Mouse (Mus musculus) kidney, embryonic 15.5 days (tissue): ENCODE measurements at regions not wholly inside any gene's neighbourhood (a gene's known extent, or its start where the extent isn't known, plus 50 kb on each side); places are given as distances from the start of the nearest gene placed in this dataset.

ENCODE experiments used
- ATAC-seq: fragments of 200-750 bp; cut with Nextera tagmentation; replicated peaks from 2 replicates; pipeline ENCODE4 v1.8.0; 2017; ENCODE audit warnings: moderate TSS enrichment; ENCODE audit not compliant: low FRiP score
- H3K27ac ChIP-seq: fragments of 300-500 bp; sonication (generic); 2 replicates; pipeline ENCODE4 v1.5.1; 2015; ENCODE audit warnings: mild to moderate bottlenecking, inconsistent platforms
- H3K27me3 ChIP-seq: fragments of 300-500 bp; sonication (generic); 2 replicates; pipeline ENCODE4 v1.6.1; 2015; ENCODE audit warnings: inconsistent platforms
- H3K36me3 ChIP-seq: fragments of 300-500 bp; sonication (generic); 2 replicates; pipeline ENCODE4 v1.6.1; 2015; ENCODE audit warnings: inconsistent platforms
- H3K4me1 ChIP-seq: fragments of 300-500 bp; sonication (generic); 2 replicates; pipeline ENCODE4 v1.6.1; 2015; ENCODE audit warnings: inconsistent platforms
- H3K4me2 ChIP-seq: fragments of 300-500 bp; sonication (generic); 2 replicates; pipeline ENCODE4 v1.6.1; 2015; ENCODE audit warnings: moderate library complexity, mild to moderate bottlenecking, inconsistent platforms
- H3K4me3 ChIP-seq: fragments of 300-500 bp; sonication (generic); replicated peaks from 2 replicates; pipeline ENCODE4 v1.5.1; 2015; ENCODE audit warnings: mild to moderate bottlenecking, inconsistent platforms
- H3K9ac ChIP-seq: fragments of 300-500 bp; sonication (generic); 2 replicates; pipeline ENCODE4 v1.6.1; 2015; ENCODE audit warnings: mild to moderate bottlenecking, inconsistent platforms
- H3K9me3 ChIP-seq: fragments of 300-500 bp; sonication (generic); replicated peaks from 2 replicates; pipeline ENCODE4 v1.6.1; 2016; ENCODE audit warnings: inconsistent platforms
- WGBS: fragments of 180-500 bp; shearing (Covaris S2); methylation state at CpG from one replicate; pipeline ENCODE4 v1.1.7; 2015; ENCODE audit warnings: mixed read lengths; 5-methylcytosine and 5-hydroxymethylcytosine counted together

DNA sequence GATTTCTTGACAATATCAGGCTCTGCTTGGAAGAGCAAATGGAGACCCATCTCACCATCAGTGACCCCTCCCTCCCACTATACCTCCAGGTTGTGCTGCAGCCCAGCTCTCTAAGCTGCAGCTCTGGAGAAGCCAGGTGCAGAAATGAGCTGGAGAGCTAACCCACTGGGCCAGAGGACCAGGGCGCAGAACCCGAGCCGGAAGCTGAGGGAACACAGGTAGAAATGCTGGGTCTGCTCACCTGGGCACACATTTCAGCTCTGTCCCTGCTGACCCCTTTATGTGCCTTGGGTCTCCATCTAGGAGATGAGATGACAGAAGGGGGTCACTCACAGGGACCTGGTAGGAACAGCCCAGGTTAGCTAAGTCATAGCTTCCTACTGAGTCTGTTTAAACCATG lies 92.0 kb downstream of the Cops8 start:
- H3K27me3 ChIP-seq, result no peaks in the 10 kb centered on the region
- WGBS, result 94% methylated on average over 3 of the region's 3 CpGs
- no peaks in the 10 kb centered on the region for H3K9me3 ChIP-seq
- no peaks in the 10 kb centered on the region for H3K36me3 ChIP-seq
- no peak overlapping the region for H3K4me2 ChIP-seq
- H3K27ac ChIP-seq, result no peak overlapping the region
- peaks cover 18% of the 10 kb centered on the region for H3K4me1 ChIP-seq
- no peak for ATAC-seq
- no peak overlapping the region for H3K9ac ChIP-seq
- H3K4me3 ChIP-seq, result no peak overlapping the region

DNA sequence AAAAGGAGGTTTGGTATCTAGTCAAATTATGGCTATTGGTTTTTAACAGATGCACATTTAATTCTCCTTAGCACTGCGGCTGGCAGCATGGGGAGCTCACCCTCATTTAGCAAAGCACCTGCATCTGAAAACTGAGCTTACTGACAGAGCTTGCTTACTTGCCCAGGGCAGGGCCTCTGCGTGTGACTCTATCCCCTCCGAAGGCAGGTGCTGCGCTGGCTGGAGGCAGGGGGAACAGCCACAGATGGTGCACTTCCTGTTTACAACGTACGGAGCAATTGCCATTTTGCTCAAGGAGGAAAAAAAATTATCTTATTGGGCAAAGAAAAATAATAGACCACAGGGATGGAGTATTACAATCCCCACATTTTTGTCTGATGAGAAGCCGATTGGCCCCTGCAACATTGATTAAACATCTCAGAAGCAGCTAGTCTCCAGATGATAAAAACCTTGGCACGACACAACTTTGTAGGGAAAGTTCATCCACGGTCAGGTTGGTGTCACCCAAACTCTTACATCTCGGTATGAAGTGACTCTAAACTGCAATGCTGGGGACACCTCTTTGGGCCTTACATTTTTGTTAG lies 92.5 kb downstream of the Cops8 start:
- Histone ChIP-seq H3K9ac (no peak overlapping the region), H3K4me3 (no peak overlapping the region), H3K4me2 (no peak overlapping the region), H3K9me3 (no peaks in the 10 kb centered on the region), H3K36me3 (no peaks in the 10 kb centered on the region), H3K27me3 (no peaks in the 10 kb centered on the region), H3K4me1 (peaks cover 18% of the 10 kb centered on the region), H3K27ac (no peak overlapping the region)
- WGBS, result 39% methylated on average over 10 of the region's 10 CpGs
- ATAC-seq, result no peak

DNA sequence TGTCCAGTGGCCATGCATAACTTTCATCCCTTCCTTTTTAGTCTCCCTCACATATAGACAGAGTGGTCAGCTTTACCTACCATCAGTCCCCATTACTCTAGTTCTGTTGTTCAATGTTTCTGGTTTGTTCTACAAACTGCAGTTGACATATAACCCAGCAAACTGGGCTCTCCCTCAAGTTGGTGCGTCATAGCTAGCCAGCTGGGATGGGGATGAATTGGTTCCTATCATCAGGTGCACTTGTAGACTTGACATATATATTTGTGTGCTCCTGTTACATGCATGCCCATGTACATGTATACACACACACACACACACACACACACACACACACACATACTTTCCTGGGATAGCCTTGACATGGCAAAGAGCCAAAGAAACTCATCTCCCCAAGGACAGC lies 93.2 kb downstream of the Cops8 start:
- H3K4me3 ChIP-seq, result no peak overlapping the region
- peaks cover 12% of the 10 kb centered on the region; the same call in 1 of the 2 replicates for H3K4me1 ChIP-seq
- H3K27ac ChIP-seq, result no peak overlapping the region
- no peak overlapping the region for H3K4me2 ChIP-seq
- 94% methylated on average over 1 of the region's 1 CpGs for WGBS
- no peaks in the 10 kb centered on the region for H3K36me3 ChIP-seq
- H3K9ac ChIP-seq, result no peak overlapping the region
- no peaks in the 10 kb centered on the region for H3K9me3 ChIP-seq
- H3K27me3 ChIP-seq, result no peaks in the 10 kb centered on the region
- ATAC-seq, result no peak

DNA sequence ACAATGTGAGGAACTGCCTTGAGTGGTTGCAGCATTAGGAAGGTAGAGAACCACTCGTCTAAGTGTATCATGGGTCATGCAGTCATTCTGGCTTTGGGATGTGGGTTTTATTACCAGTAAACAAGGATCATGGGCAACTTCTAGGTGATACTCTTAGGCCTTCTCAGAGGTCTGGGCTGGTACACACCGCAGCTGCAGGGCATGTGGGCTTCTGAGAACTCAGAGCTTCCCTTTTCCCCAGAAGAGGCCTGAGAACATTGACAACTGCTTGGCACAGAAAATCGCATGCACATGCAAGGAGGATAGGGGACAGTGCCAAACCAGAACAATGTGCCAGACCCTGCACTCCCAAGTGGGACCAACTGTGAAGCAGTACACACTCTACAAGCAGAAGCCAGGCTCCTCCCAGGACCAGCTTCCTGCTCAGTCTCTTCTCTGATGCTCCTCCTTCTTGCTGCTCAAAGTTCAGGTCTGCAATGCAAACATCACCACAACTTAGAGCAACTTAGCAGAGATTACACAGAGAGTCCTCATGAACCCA lies 94.3 kb downstream of the Cops8 start:
- H3K36me3 ChIP-seq, result no peaks in the 10 kb centered on the region
- no peak overlapping the region for H3K4me3 ChIP-seq
- no peak overlapping the region for H3K27ac ChIP-seq
- ATAC-seq, result no peak
- H3K4me1 ChIP-seq, result 0 out of 2 replicates have a peak, but pooled peaks cover 5% of the 10 kb centered on the region
- 93% methylated on average over 3 of the region's 3 CpGs for WGBS
- H3K4me2 ChIP-seq, result no peak overlapping the region
- H3K9ac ChIP-seq, result no peak overlapping the region
- no peaks in the 10 kb centered on the region for H3K27me3 ChIP-seq
- H3K9me3 ChIP-seq, result no peaks in the 10 kb centered on the region

DNA sequence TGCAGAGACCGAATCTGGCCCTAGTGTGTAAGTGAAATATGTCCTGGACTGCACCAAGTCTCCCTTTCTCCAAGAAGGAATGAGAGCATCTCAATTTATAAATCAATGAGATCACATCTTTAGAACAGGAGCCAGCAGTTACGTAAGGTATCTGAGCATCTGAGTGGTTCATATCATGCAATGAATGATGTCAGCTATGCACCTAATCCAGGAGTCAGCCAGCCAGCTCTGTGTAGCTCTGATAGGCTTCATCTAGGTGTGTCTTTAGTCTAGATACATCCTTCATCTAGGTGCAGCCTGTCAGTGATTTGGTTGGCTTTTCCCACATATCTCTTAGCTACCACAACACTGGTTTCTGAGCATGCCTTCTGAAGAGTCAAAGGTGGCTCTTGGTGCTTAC lies 95.8 kb downstream of the Cops8 start:
- 94% methylated on average over 2 of the region's 2 CpGs for WGBS
- H3K4me3 ChIP-seq, result no peak overlapping the region
- no peak overlapping the region for H3K4me2 ChIP-seq
- H3K27ac ChIP-seq, result no peak overlapping the region
- ATAC-seq, result no peak
- no peak overlapping the region for H3K9ac ChIP-seq
- H3K27me3 ChIP-seq, result no peaks in the 10 kb centered on the region
- H3K36me3 ChIP-seq, result no peaks in the 10 kb centered on the region
- no peaks in the 10 kb centered on the region for H3K9me3 ChIP-seq
- H3K4me1 ChIP-seq, result 0 out of 2 replicates have a peak, but pooled peaks cover 5% of the 10 kb centered on the region

DNA sequence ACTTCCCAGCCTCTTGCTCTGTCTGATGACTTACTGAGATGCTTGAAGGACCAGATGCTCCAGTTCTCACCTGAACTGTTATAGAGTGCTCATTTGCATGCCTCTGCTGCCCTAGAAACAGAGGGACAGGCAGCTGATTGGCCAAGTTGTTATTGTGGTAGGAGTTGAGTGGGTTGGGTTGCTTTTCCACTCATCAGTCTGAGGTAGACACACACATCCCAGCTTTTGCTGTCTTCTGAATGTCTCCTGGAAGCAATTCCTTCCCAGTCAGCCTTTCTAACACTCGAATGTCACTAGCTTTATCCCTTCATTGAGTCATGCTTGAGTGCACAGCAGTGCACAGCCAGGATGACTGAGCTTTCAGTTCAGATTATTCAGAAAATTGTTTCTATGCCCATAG lies 99.0 kb downstream of the Cops8 start:
- ATAC-seq, result no peak
- Histone ChIP-seq H3K4me3 (no peak overlapping the region), H3K27me3 (no peaks in the 10 kb centered on the region), H3K36me3 (no peaks in the 10 kb centered on the region), H3K27ac (no peak overlapping the region), H3K4me2 (no peak overlapping the region), H3K4me1 (no peaks in the 10 kb centered on the region), H3K9me3 (no peaks in the 10 kb centered on the region), H3K9ac (no peak overlapping the region)
- WGBS, result 34% methylated on average over 1 of the region's 1 CpGs

DNA sequence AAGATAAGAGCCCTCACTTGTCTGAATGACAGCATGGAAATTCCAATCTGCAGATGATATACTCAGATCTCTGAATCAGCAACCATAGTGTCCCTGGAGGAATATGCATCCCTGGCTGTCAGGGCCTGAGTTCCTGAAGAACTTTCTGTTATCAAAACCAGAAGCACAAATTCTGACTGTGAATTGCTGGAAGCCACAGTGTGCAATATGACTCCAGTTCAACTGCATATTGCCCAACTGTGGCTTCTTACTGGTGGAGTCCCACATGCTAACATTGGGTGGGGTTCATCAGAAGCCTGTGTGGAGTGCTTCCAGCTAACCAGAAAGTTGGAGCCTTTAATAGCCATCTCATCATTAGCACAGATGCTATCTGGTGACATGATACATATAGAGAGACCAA lies 103.6 kb downstream of the Cops8 start:
- H3K9me3 ChIP-seq, result no peaks in the 10 kb centered on the region
- no peak overlapping the region for H3K27ac ChIP-seq
- no peak overlapping the region for H3K9ac ChIP-seq
- no peaks in the 10 kb centered on the region for H3K36me3 ChIP-seq
- ATAC-seq, result no peak
- no peak overlapping the region for H3K4me2 ChIP-seq
- no peak overlapping the region for H3K4me3 ChIP-seq
- H3K27me3 ChIP-seq, result no peaks in the 10 kb centered on the region
- no peaks in the 10 kb centered on the region for H3K4me1 ChIP-seq

DNA sequence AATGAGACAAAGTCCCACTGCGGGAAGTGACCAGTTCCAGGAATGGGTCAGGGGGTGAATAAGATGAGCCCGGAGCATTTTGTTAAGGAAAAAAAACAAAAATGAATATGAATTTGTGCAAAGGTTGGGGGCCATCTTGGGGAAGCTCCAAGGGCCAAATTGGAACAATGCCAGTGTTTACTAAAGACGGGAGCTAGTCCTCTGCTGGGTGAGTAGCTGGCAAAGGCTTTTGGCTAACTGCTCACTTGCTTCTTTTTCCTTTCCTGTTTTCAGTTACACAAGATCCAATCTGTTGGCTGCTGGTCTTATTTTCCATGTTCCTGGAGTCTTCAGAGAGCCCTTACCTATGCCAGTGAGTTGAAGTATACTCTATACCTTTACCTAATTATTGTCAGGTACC lies 107.0 kb downstream of the Cops8 start:
- WGBS, result 71% methylated on average over 3 of the region's 3 CpGs
- Histone ChIP-seq H3K9ac (no peak overlapping the region), H3K4me1 (no peaks in the 10 kb centered on the region), H3K27ac (no peak overlapping the region), H3K36me3 (no peaks in the 10 kb centered on the region), H3K9me3 (no peaks in the 10 kb centered on the region), H3K4me2 (no peak overlapping the region), H3K27me3 (no peaks in the 10 kb centered on the region), H3K4me3 (no peak overlapping the region)
- no peak for ATAC-seq

DNA sequence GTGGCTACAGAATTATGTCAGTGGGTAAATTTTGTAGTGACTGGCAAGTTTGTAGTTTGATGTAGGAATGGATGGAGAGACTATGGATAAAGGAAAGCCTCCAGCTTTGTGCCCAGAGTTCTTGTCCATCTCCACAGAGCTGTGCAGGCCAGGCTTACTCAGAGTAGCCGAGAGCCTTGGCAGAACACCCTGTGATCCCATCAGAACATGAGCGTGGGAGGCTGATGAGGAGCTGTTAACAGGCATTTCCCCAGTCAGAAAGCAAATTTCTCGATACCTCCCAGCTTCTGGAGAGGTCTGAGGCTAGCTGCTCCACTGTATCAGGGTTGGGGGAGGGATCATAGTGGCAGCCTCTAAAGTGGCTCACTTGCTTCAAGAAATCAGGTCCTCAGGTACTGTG lies 107.8 kb downstream of the Cops8 start:
- Histone ChIP-seq H3K36me3 (no peaks in the 10 kb centered on the region), H3K4me1 (no peaks in the 10 kb centered on the region), H3K9ac (no peak overlapping the region), H3K4me3 (no peak overlapping the region), H3K4me2 (no peak overlapping the region), H3K9me3 (no peaks in the 10 kb centered on the region), H3K27ac (no peak overlapping the region), H3K27me3 (no peaks in the 10 kb centered on the region)
- ATAC-seq, result no peak
- 82% methylated on average over 3 of the region's 3 CpGs for WGBS

DNA sequence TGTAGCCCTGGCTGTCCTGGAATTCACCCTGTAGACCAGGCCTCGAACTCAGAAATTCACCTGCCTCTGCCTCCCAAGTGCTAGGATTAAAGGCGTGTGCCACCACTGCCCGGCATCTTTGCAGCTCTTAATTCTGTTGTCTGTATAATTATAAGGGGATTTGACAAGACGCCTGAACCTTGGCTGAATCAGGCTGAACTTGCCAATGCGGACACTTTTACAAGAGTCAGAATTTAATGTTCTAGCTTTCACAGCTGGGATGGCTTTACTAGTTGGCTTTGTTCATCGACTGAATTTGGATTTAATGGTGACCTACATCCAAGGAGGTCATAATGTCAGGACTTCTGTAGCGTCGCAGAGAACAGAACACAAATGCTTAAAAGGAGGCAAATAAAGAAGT lies 108.3 kb downstream of the Cops8 start:
- no peaks in the 10 kb centered on the region for H3K9me3 ChIP-seq
- no peaks in the 10 kb centered on the region for H3K36me3 ChIP-seq
- no peak for ATAC-seq
- no peaks in the 10 kb centered on the region for H3K4me1 ChIP-seq
- no peak overlapping the region for H3K4me2 ChIP-seq
- H3K4me3 ChIP-seq, result no peak overlapping the region
- WGBS, result 76% methylated on average over 8 of the region's 8 CpGs
- H3K27ac ChIP-seq, result no peak overlapping the region
- no peak overlapping the region for H3K9ac ChIP-seq
- H3K27me3 ChIP-seq, result no peaks in the 10 kb centered on the region
